Mouse (Mus musculus) cerebellum, adult 9-11 months (tissue): ENCODE data around the gene Ctxn1.
A peak's percentile ranks its signal among the peaks of the same experiment; 100 is the strongest.

Experiments used
- DNase-seq: peaks from one replicate; pipeline ENCODE4 v3.0.0; 2022

Ctxn1 gene

DNA sequence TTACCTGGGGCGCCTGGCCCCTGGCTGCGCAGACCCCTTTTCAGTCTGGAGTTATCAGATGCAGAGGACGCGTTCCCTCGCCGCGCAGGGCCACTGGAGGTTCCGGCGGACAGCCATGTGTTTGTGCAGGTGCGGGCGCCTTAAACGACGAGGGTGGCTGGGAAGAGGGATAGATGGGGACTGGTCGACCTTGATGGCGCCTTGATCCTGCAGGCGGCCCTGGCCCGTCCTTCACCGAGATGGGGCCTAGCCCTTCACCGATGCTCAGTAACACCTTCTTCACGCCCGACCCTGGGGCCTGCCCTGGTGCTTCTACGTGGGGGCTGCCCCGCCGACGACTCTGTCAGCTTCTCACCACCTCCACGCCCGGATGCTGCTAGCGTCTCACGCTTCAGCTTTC lies 9.9 kb downstream of the Ctxn1 start:
- no peak for DNase-seq

GRCm38 (mm10) chr8:4247951-4248540 lies 11.0 kb downstream of the Ctxn1 start, which contains the start of gene Tgfbr3l:
Gene Tgfbr3l (plus strand): TSS chr8:4248214.
- no peak for DNase-seq

- DNase-seq, result no peak
Measured at GRCm38 (mm10) chr8:4247241-4247640, 11.8 kb downstream of the Ctxn1 start.

GRCm38 (mm10) chr8:4245737-4246136 lies 13.3 kb downstream of the Ctxn1 start:
- no peak for DNase-seq

DNA sequence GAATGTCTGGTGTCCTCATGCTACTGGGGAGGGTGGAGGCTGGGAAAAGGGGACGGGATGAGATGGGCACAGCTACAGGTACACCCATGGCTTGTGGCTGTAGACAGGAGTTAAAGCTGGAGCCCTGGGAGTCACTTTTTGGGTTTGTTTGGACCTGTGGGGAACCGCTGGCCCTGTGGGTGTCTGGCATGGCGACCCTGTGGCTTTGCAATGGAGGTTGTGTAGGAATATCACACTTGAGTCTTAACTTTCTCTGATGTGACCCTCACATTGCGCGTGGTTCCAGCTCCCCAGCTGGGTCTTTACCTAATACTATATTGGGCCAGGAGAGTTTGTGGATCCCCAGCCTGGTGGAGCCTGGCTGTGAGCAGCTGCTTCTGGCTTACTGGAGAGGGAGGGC lies 14.0 kb downstream of the Ctxn1 start:
- no peak for DNase-seq

DNA sequence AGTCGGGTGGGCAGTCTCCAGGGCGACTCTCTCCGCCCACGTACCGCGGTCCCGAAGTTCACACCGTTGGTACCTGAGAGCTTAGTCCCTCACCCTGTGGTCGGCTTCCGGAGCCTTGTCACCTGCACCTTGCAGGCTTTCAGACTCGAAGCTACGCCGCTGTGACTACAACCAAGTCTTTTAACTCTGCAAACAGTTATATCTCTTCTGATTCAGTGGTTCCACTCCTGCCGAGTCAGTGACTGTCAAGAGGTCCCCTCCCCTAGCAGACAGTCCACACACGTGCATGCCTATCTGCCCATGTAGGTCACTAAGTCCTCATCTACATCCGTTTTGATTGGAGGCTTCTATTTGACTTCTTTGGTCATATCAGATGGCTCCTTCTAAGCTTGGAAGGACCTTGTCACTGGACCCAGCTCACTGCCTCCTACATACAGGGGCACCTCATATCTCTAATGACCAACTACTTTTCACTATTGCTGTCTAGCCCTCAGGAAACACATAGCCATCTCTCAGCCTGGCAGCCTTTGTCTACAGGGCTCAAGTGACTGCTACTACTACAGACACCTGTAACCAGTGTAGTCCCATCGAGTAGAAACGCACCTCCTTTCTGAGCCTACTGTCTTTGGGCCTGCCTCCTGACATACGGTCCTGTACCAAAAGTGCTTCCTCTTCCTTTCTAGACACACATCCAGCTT lies 19.7 kb downstream of the Ctxn1 start:
- DNase-seq, result no peak

- DNase-seq, result peak; percentile 100
Measured at GRCm38 (mm10) chr8:4238434-4239192, 20.5 kb downstream of the Ctxn1 start, which contains the start of the genes Map2k7 and Gm49320. Gene Map2k7 (plus strand): TSS chr8:4238740. Gene Gm49320 (plus strand): TSS chr8:4238865.

- DNase-seq, result no peak
Measured at GRCm38 (mm10) chr8:4237814-4238433, 21.1 kb downstream of the Ctxn1 start.

- no peak for DNase-seq
Measured at GRCm38 (mm10) chr8:4230612-4231351, 28.3 kb downstream of the Ctxn1 start.

DNA sequence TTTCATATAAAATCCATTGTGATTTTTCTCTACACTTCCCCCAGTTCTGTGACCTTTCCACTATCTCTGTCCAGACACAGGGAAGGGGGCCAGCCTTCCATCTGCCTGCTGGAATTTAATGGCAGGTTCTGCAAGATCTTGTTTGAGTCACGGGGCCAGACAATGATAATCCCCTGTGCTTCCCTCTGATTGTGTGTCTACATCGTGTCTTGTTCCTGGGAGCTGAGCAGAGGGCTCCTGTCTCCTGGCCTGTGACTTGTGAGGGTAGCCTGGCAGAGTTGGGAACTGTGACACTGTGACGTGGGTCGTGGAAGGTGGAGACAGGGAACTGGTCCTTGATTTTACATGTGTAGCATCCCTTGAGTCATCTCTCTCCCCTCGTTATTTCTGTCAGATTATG lies 29.3 kb downstream of the Ctxn1 start:
- no peak for DNase-seq

DNA sequence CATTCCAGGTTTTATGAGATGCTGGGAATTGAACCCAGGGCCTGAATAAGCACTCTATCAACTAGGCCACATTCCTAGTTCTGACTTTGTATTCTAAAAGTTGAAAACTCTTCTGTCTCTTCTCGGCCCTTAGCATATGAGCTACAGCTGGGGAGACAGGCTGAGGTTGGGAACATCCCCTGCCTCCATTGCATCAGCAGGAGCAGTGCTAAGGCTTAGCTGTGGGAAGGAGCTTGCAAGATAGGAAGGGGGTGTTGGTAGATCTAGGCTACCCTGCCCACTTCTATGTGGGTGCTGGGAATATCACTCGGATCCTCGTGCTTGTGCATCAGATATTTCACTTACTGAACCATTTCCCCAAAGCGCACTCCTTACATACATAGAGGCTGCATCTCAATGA lies 31.2 kb downstream of the Ctxn1 start:
- DNase-seq, result no peak

GRCm38 (mm10) chr8:4226739-4227347 lies 32.2 kb downstream of the Ctxn1 start, which contains the start of gene Lrrc8e:
Gene Lrrc8e (plus strand): TSS chr8:4226827.
- no peak for DNase-seq

DNA sequence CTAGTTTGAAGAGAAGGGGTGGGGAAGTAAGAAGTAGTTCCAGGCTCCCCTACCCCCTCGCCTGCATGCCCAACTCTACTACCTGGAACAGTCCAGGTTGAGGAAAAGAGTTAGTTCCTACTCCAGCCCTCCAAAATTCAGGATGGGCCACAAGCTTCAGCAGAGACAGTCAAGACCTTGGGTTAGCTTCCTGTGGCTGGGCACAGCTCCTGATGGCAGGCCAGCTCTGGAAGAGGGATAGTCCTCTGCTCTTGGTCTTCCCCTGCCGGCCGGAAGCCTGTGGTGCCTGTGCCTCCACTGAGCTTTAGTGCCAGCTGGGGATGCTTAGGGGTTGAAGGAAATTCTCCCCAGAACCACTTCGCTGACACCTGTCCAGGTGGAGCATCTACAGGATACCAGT lies 32.8 kb downstream of the Ctxn1 start:
- DNase-seq, result no peak

- DNase-seq, result no peak
Measured at GRCm38 (mm10) chr8:4222059-4222458, 37.0 kb downstream of the Ctxn1 start.

DNA sequence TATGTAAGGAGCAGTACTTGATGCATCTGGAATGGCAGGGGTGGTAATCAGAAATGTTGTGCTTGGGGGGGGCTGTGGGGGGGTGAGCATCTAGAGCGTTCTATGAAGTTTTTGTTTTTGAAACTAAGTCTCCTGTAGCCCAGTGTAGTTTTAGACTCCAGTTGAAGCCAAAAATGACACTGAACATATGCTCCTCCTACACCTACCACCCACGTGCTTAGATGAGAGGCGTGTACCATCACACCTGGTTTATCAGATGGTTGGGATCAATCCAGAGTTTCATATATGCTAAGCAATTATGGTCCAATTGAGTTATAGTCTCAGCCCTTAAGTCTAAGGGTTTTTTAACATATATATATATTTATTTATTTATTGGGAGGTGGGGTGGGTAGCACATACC lies 39.5 kb downstream of the Ctxn1 start:
- DNase-seq, result no peak

GRCm38 (mm10) chr8:4216791-4217621 lies 42.1 kb downstream of the Ctxn1 start, which contains the start of gene Prr36:
Gene Prr36 (minus strand): TSS chr8:4217459.
- DNase-seq, result peak; percentile 81

DNA sequence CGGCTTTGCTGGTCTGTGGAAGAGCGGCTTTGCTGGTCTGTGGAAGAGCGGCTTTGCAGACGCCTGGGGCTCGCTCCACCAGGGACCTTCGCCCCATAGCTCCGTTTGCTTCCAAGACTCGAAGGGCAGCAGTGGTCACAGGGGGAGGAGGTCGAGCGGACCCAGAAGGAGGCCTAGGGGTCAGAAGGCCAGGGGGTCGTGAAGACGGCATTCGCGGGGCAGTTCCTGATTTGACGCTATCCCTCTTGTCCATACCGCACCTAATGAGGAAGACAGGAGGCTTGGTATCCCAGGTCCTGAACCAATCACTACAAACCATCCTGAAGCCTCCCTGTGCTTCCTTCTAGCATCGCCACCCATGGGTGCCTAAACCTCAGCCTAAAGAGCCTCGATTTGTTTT lies 42.8 kb downstream of the Ctxn1 start:
- no peak for DNase-seq

- peak; percentile 46 for DNase-seq
Measured at GRCm38 (mm10) chr8:4214006-4214980, 44.8 kb downstream of the Ctxn1 start.

- peak; percentile 55 for DNase-seq
Measured at GRCm38 (mm10) chr8:4213210-4214005, 45.7 kb downstream of the Ctxn1 start.
